Mouse (Mus musculus) MEL (cell line): ENCODE data around the gene Rex1bd. TPM values are rescaled to one million over a fixed set of nuclear protein-coding genes. Genes with fewer than 3 reads are reported as not detected.

ENCODE experiments used
- DNase-seq: peaks from one replicate; pipeline ENCODE4 v3.0.0; 2011; ENCODE audit warnings: low read depth, low spot score
- H3K27ac ChIP-seq: 2 replicates; pipeline ENCODE4 v1.5.1; 2012; ENCODE audit warnings: low read depth, mild to moderate bottlenecking, control low read depth, low read length, moderate library complexity; ENCODE audit not compliant: control insufficient read depth
- H3K27me3 ChIP-seq, 2 experiments: fragments of 150-350 bp in 1 of 2; sonication (generic) in 1 of 2; 2 replicates each; pipeline ENCODE4 v1.6.1; 2012; ENCODE audit warnings: low read length in 2 of 2, mild to moderate bottlenecking in 2 of 2, improper control_type of control experiment in 1 of 2, moderate library complexity in 1 of 2; ENCODE audit not compliant: insufficient read depth in 2 of 2, control insufficient read depth in 1 of 2
- H3K36me3 ChIP-seq, 2 experiments: 2 replicates each; pipeline ENCODE4 v1.6.1; 2012 to 2014; ENCODE audit warnings: low read length in 2 of 2, improper control_type of control experiment in 1 of 2, inconsistent platforms in 1 of 2, mild to moderate bottlenecking in 1 of 2; ENCODE audit not compliant: insufficient read depth in 2 of 2, control insufficient read depth in 1 of 2
- H3K4me1 ChIP-seq, 2 experiments: fragments of 150-350 bp in 1 of 2; sonication (generic) in 1 of 2; 2 replicates each; pipeline ENCODE4 v1.6.1; 2012; ENCODE audit warnings: low read length in 2 of 2, improper control_type of control experiment in 1 of 2, mild to moderate bottlenecking in 1 of 2; ENCODE audit not compliant: insufficient read depth in 2 of 2, control insufficient read depth in 1 of 2
- H3K4me3 ChIP-seq, 2 experiments: fragments of 150-350 bp in 1 of 2; sonication (generic) in 1 of 2; 2 replicates each; pipeline ENCODE4 v1.5.1; 2012; ENCODE audit warnings: low read depth in 2 of 2, low read length in 2 of 2, mild to moderate bottlenecking in 2 of 2, moderate library complexity in 2 of 2, control low read depth in 1 of 2, improper control_type of control experiment in 1 of 2; ENCODE audit not compliant: control insufficient read depth in 1 of 2, insufficient read depth in 1 of 2
- H3K79me2 ChIP-seq: 2 replicates; pipeline ENCODE4 v1.6.1; 2012; ENCODE audit warnings: mild to moderate bottlenecking, low read length, moderate library complexity; ENCODE audit not compliant: control insufficient read depth, poor library complexity, insufficient read depth
- H3K9ac ChIP-seq: 2 replicates; pipeline ENCODE4 v1.6.1; 2012; ENCODE audit warnings: low read depth, mild to moderate bottlenecking, control low read depth, low read length, moderate library complexity; ENCODE audit not compliant: control insufficient read depth, poor library complexity, severe bottlenecking
- H3K9me3 ChIP-seq: fragments of 150-350 bp; sonication (generic); replicated peaks from 2 replicates; pipeline ENCODE4 v1.6.1; 2012; ENCODE audit warnings: mild to moderate bottlenecking, low read length, improper control_type of control experiment, moderate library complexity; ENCODE audit not compliant: insufficient read depth
- CHD2 ChIP-seq: IDR thresholded peaks from 2 replicates; pipeline ENCODE4 v1.6.1; 2011; ENCODE audit warnings: low read length, improper control_type of control experiment
- CTCF ChIP-seq, 3 experiments: IDR thresholded peaks in 2 of 3; conservative IDR thresholded peaks in 1 of 3; 2 replicates each; pipeline ENCODE4 v1.5.1; 2011 to 2012; ENCODE audit warnings: low read length in 3 of 3, low read depth in 2 of 3, mild to moderate bottlenecking in 2 of 3, improper control_type of control experiment in 1 of 3, inconsistent platforms in 1 of 3, mixed read lengths in 1 of 3, moderate library complexity in 1 of 3; ENCODE audit not compliant: control insufficient read depth in 1 of 3, insufficient read depth in 1 of 3, poor library complexity in 1 of 3, severe bottlenecking in 1 of 3
- E2F4 ChIP-seq: IDR thresholded peaks from 2 replicates; pipeline ENCODE4 v1.6.1; 2011; ENCODE audit warnings: low read depth, low read length, improper control_type of control experiment, borderline replicate concordance
- ELF1 ChIP-seq: IDR thresholded peaks from 2 replicates; pipeline ENCODE4 v1.6.1; 2014; ENCODE audit warnings: low read depth, mild to moderate bottlenecking, inconsistent platforms, low read length, improper control_type of control experiment, moderate library complexity
- EP300 ChIP-seq, 2 experiments: IDR thresholded peaks; 2 replicates each; pipeline ENCODE4 v1.6.1; 2011; ENCODE audit warnings: improper control_type of control experiment in 2 of 2, low read length in 2 of 2, low read depth in 1 of 2, mild to moderate bottlenecking in 1 of 2
- ETS1 ChIP-seq: IDR thresholded peaks from 2 replicates; pipeline ENCODE4 v1.6.1; 2012; ENCODE audit warnings: low read depth, mild to moderate bottlenecking, inconsistent platforms, low read length, improper control_type of control experiment, moderate library complexity
- GABPA ChIP-seq: IDR thresholded peaks from 2 replicates; pipeline ENCODE4 v1.6.1; 2012; ENCODE audit warnings: low read depth, mild to moderate bottlenecking, inconsistent platforms, low read length, improper control_type of control experiment, moderate library complexity
- GATA1 ChIP-seq: IDR thresholded peaks from 2 replicates; pipeline ENCODE4 v1.6.1; 2011; ENCODE audit warnings: low read depth, low read length, improper control_type of control experiment
- HCFC1 ChIP-seq: IDR thresholded peaks from 2 replicates; pipeline ENCODE4 v1.6.1; 2012; ENCODE audit warnings: low read depth, mild to moderate bottlenecking, inconsistent platforms, low read length, improper control_type of control experiment, moderate library complexity
- JUND ChIP-seq: IDR thresholded peaks from 2 replicates; pipeline ENCODE4 v1.6.1; 2011; ENCODE audit warnings: low read depth, mild to moderate bottlenecking, improper control_type of control experiment, low read length
- KAT2A ChIP-seq: conservative IDR thresholded peaks from 2 replicates; pipeline ENCODE4 v1.6.1; 2012; ENCODE audit warnings: low read depth, low read length, improper control_type of control experiment, inconsistent platforms
- MAFK ChIP-seq: IDR thresholded peaks from 2 replicates; pipeline ENCODE4 v1.6.1; 2011; ENCODE audit warnings: low read depth, mild to moderate bottlenecking, low read length, improper control_type of control experiment, borderline replicate concordance
- MAX ChIP-seq: IDR thresholded peaks from 2 replicates; pipeline ENCODE4 v1.6.1; 2011; ENCODE audit warnings: low read length, improper control_type of control experiment
- MAZ ChIP-seq: IDR thresholded peaks from 2 replicates; pipeline ENCODE4 v1.6.1; 2012; ENCODE audit warnings: low read depth, mild to moderate bottlenecking, inconsistent platforms, low read length, improper control_type of control experiment
- MEF2A ChIP-seq: IDR thresholded peaks from 2 replicates; pipeline ENCODE4 v1.6.1; 2014; ENCODE audit warnings: low read depth, mild to moderate bottlenecking, inconsistent platforms, low read length, improper control_type of control experiment; ENCODE audit not compliant: poor library complexity, insufficient replicate concordance, severe bottlenecking; ENCODE audit errors: extremely low read depth
- MYB ChIP-seq: IDR thresholded peaks from 2 replicates; pipeline ENCODE4 v1.6.1; 2011; ENCODE audit warnings: mild to moderate bottlenecking, low read depth, low read length, improper control_type of control experiment
- MYC ChIP-seq: IDR thresholded peaks from 2 replicates; pipeline ENCODE4 v1.6.1; 2011; ENCODE audit warnings: low read depth, mild to moderate bottlenecking, low read length, improper control_type of control experiment, moderate library complexity
- NELFE ChIP-seq: IDR thresholded peaks from 2 replicates; pipeline ENCODE4 v1.6.1; 2011; ENCODE audit warnings: low read depth, low read length, improper control_type of control experiment
- NRF1 ChIP-seq: IDR thresholded peaks from 2 replicates; pipeline ENCODE4 v1.6.1; 2014; ENCODE audit warnings: low read depth, mild to moderate bottlenecking, inconsistent platforms, low read length, improper control_type of control experiment, moderate library complexity; ENCODE audit not compliant: poor library complexity, insufficient read depth, severe bottlenecking
- POLR2AphosphoS2 ChIP-seq: IDR thresholded peaks from 2 replicates; pipeline ENCODE4 v1.6.1; 2011; ENCODE audit warnings: low read length, improper control_type of control experiment
- POLR2AphosphoS5 ChIP-seq: IDR thresholded peaks from 2 replicates; pipeline ENCODE4 v1.6.1; 2012; ENCODE audit warnings: low read depth, borderline replicate concordance, mild to moderate bottlenecking, inconsistent platforms, low read length, moderate library complexity, mixed read lengths
- RAD21 ChIP-seq: IDR thresholded peaks from 2 replicates; pipeline ENCODE4 v1.6.1; 2011; ENCODE audit warnings: mild to moderate bottlenecking, low read depth, low read length, improper control_type of control experiment
- RCOR1 ChIP-seq: IDR thresholded peaks from 2 replicates; pipeline ENCODE4 v1.6.1; 2012; ENCODE audit warnings: low read depth, mild to moderate bottlenecking, inconsistent platforms, low read length, improper control_type of control experiment
- SIN3A ChIP-seq: IDR thresholded peaks from 2 replicates; pipeline ENCODE4 v1.6.1; 2012; ENCODE audit warnings: low read length, improper control_type of control experiment, inconsistent platforms
- SMC3 ChIP-seq: IDR thresholded peaks from 2 replicates; pipeline ENCODE4 v1.6.1; 2011; ENCODE audit warnings: low read depth, low read length, improper control_type of control experiment
- TAL1 ChIP-seq: IDR thresholded peaks from 2 replicates; pipeline ENCODE4 v1.6.1; 2012; ENCODE audit warnings: mild to moderate bottlenecking, inconsistent platforms, low read length, moderate library complexity, mixed read lengths
- TBP ChIP-seq: IDR thresholded peaks from 2 replicates; pipeline ENCODE4 v1.8.0; 2011; ENCODE audit warnings: low read depth, low read length, improper control_type of control experiment
- TCF12 ChIP-seq: IDR thresholded peaks from 2 replicates; pipeline ENCODE4 v1.6.1; 2014; ENCODE audit warnings: low read depth, mild to moderate bottlenecking, inconsistent platforms, low read length, improper control_type of control experiment, moderate library complexity
- UBTF ChIP-seq: IDR thresholded peaks from 2 replicates; pipeline ENCODE4 v1.6.1; 2012; ENCODE audit warnings: low read depth, mild to moderate bottlenecking, inconsistent platforms, low read length, improper control_type of control experiment, moderate library complexity, borderline replicate concordance; ENCODE audit not compliant: insufficient read depth
- USF1 ChIP-seq: IDR thresholded peaks from 2 replicates; pipeline ENCODE4 v1.6.1; 2014; ENCODE audit warnings: low read depth, mild to moderate bottlenecking, inconsistent platforms, low read length, improper control_type of control experiment, moderate library complexity
- USF2 ChIP-seq, 2 experiments: IDR thresholded peaks; 2 replicates each; pipeline ENCODE4 v1.6.1; 2011 to 2012; ENCODE audit warnings: improper control_type of control experiment in 2 of 2, low read length in 2 of 2, borderline replicate concordance in 1 of 2, inconsistent platforms in 1 of 2, low read depth in 1 of 2, mild to moderate bottlenecking in 1 of 2; ENCODE audit not compliant: insufficient read depth in 1 of 2
- ZC3H11A ChIP-seq: IDR thresholded peaks from 2 replicates; pipeline ENCODE4 v1.6.1; 2012; ENCODE audit warnings: low read depth, mild to moderate bottlenecking, inconsistent platforms, low read length, improper control_type of control experiment
- ZKSCAN1 ChIP-seq: IDR thresholded peaks from 2 replicates; pipeline ENCODE4 v1.6.1; 2012; ENCODE audit warnings: low read depth, mild to moderate bottlenecking, inconsistent platforms, low read length, improper control_type of control experiment, moderate library complexity
- ZMIZ1 ChIP-seq: IDR thresholded peaks from 2 replicates; pipeline ENCODE4 v1.6.1; 2012; ENCODE audit warnings: low read depth, mild to moderate bottlenecking, inconsistent platforms, low read length, improper control_type of control experiment, moderate library complexity
- polyA plus RNA-seq, 2 experiments: library from polyadenylated mRNA; stranded (reverse) in 1 of 2; unstranded in 1 of 2; fragments of >175 nt in 1 of 2; fragments of >200 nt in 1 of 2; gene quantifications; 2 replicates each; pipeline versions ENCODE4 v1.2.1 to v1.2.4; 2012; ENCODE audit warnings: low replicate concordance in 2 of 2, low read depth in 1 of 2; ENCODE audit not compliant: insufficient read length in 2 of 2, insufficient read depth in 1 of 2, missing spikeins in 1 of 2
- total RNA-seq: library from RNA; depleted of rRNA; stranded (reverse); fragments of 300-350 nt; gene quantifications from 2 replicates; pipeline ENCODE4 v1.2.3, GENCODE M21; 2012; rRNA removed

Rex1bd gene
- 200 and 204 TPM in 2 replicates for total RNA-seq
- 100 to 1,000 TPM in 1 of 2 experiments, not detected in 1; 145 TPM for polyA plus RNA-seq

- peaks cover 42% of the 10 kb centered on the region for H3K79me2 ChIP-seq
- no peaks in the 10 kb centered on the region for H3K9me3 ChIP-seq
- no peaks in the 10 kb centered on the region for H3K27me3 ChIP-seq
- peak within 1 kb of the TSS; percentile 48 for H3K27ac ChIP-seq
- H3K4me3 ChIP-seq = peak within 1 kb of the TSS; percentile 80 to 88
- peaks cover 0 to 34% of the 10 kb centered on the region in 2 experiments; a peak in 2 of 4 replicates for H3K4me1 ChIP-seq
- peaks cover 5 to 17% of the 10 kb centered on the region in 2 experiments; a peak in 3 of 4 replicates for H3K36me3 ChIP-seq
- peak within 1 kb of the TSS; percentile 90 for H3K9ac ChIP-seq
- peak; percentile 98 for DNase-seq
- peak; percentile 48 for TF ChIP-seq TCF12
- peak; percentile 56; the same call in 1 of the 2 replicates for TF ChIP-seq ZKSCAN1
- TF ChIP-seq ZMIZ1 = no peak; the same call in 1 of the 2 replicates
- TF ChIP-seq HCFC1 = peak; percentile 82
- TF ChIP-seq USF1 = 0 out of 2 replicates have a peak, but pooled peaks have one; percentile 13
- no peak for TF ChIP-seq GATA1
- 0 out of 2 replicates have a peak, but pooled peaks have one; percentile 19 for TF ChIP-seq JUND
- no peak for TF ChIP-seq UBTF
- no peak for TF ChIP-seq MAFK
- no peak for TF ChIP-seq ELF1
- peak; percentile 78 for TF ChIP-seq SIN3A
- peak; percentile 59 for TF ChIP-seq SMC3
- no peak for TF ChIP-seq E2F4
- TF ChIP-seq POLR2AphosphoS2 = no peak; the same call in 1 of the 2 replicates
- TF ChIP-seq MYC = peak; percentile 51
- no peak; the same call in 1 of the 2 replicates for TF ChIP-seq POLR2AphosphoS5
- TF ChIP-seq RAD21 = peak; percentile 42
- peak; percentile 51; the same call in 1 of the 2 replicates for TF ChIP-seq GABPA
- no peak for TF ChIP-seq USF2 (IDR thresholded peaks at IDR 0.05; ENCODE audit: borderline replicate concordance in 1 of 2, insufficient read depth in 1 of 2, low read depth in 1 of 2, low read length in 2 of 2)
- no peak for TF ChIP-seq MAZ
- no peak for TF ChIP-seq NRF1
- TF ChIP-seq CHD2 = no peak
- TF ChIP-seq CTCF (IDR thresholded peaks at IDR 0.05 in 2 of 3, conservative IDR thresholded peaks at IDR 0.05 in 1 of 3; ENCODE audit: control insufficient read depth in 1 of 3, insufficient read depth in 1 of 3, low read depth in 2 of 3, low read length in 3 of 3, poor library complexity in 1 of 3, severe bottlenecking in 1 of 3) = peak; percentile 34 to 93 (median 79); a peak in 5 of 6 replicates
- TF ChIP-seq MYB = 0 out of 2 replicates have a peak, but pooled peaks have one; percentile 17
- TF ChIP-seq MAX = no peak; the same call in 1 of the 2 replicates
- TF ChIP-seq NELFE = no peak; the same call in none of the 2 replicates
- TF ChIP-seq TAL1 = no peak
- 0 out of 2 replicates have a peak, but pooled peaks have one; percentile 16 for TF ChIP-seq ZC3H11A
- peak; percentile 55; the same call in 1 of the 2 replicates for TF ChIP-seq TBP
- peak in 1 of 2 experiments; percentile 38; a peak in 2 of 4 replicates for TF ChIP-seq EP300 (IDR thresholded peaks at IDR 0.05; ENCODE audit: low read depth in 1 of 2, low read length in 2 of 2)
- peak; percentile 54; the same call in 1 of the 2 replicates for TF ChIP-seq KAT2A
- TF ChIP-seq RCOR1 = no peak
- no peak for TF ChIP-seq ETS1
- TF ChIP-seq MEF2A = no peak
These were observed at the start of gene Rex1bd for GRCm38 (mm10) chr8:70506328-70507026. Gene Rex1bd (minus strand): TSS chr8:70506752.
